Mouse (Mus musculus) heart, embryonic 16.5 days (tissue): ENCODE measurements around the gene Olfr312. TPM values are rescaled to one million over a fixed set of nuclear protein-coding genes. Genes with fewer than 3 reads are reported as not detected.
A peak's percentile ranks its signal among the peaks of the same experiment; 100 is the strongest.
"Not testable (repeated sequence)": the region's sequence is repeated elsewhere in the genome, so short reads cannot be mapped to it uniquely, and the experiment has no call there.

Experiments
- ATAC-seq: fragments of 200-750 bp; cut with Nextera tagmentation; replicated peaks from 2 replicates; pipeline ENCODE4 v1.8.0; 2017; ENCODE audit warnings: moderate number of reproducible peaks; ENCODE audit not compliant: insufficient read depth, low FRiP score; ENCODE audit errors: extremely low read depth
- H3K27ac ChIP-seq: fragments of 300-500 bp; sonication (generic); 2 replicates; pipeline ENCODE4 v1.5.1; 2014; ENCODE audit warnings: mild to moderate bottlenecking, low read length, control low read depth, moderate library complexity
- H3K27me3 ChIP-seq: fragments of 300-500 bp; sonication (generic); 2 replicates; pipeline ENCODE4 v1.6.1; 2014; ENCODE audit warnings: low read length, mixed read lengths; ENCODE audit not compliant: control insufficient read depth, insufficient read depth
- H3K36me3 ChIP-seq: fragments of 300-500 bp; sonication (generic); 2 replicates; pipeline ENCODE4 v1.6.1; 2014; ENCODE audit not compliant: control insufficient read depth, insufficient read depth
- H3K4me1 ChIP-seq: fragments of 300-500 bp; sonication (generic); 2 replicates; pipeline ENCODE4 v1.6.1; 2014; ENCODE audit warnings: low read length, mixed read lengths; ENCODE audit not compliant: control insufficient read depth, insufficient read depth
- H3K4me2 ChIP-seq: fragments of 300-500 bp; sonication (generic); 2 replicates; pipeline ENCODE4 v1.6.1; 2014; ENCODE audit warnings: low read depth, mild to moderate bottlenecking, control low read depth, low read length
- H3K4me3 ChIP-seq: fragments of 300-500 bp; sonication (generic); 2 replicates; pipeline ENCODE4 v1.5.1; 2014; ENCODE audit warnings: mild to moderate bottlenecking, control low read depth, low read length
- H3K9ac ChIP-seq: fragments of 300-500 bp; sonication (generic); 2 replicates; pipeline ENCODE4 v1.6.1; 2014; ENCODE audit warnings: low read length, control low read depth
- H3K9me3 ChIP-seq: fragments of 300-500 bp; sonication (generic); replicated peaks from 2 replicates; pipeline ENCODE4 v1.6.1; 2016; ENCODE audit warnings: low read length; ENCODE audit not compliant: control insufficient read depth
- WGBS: fragments of 180-500 bp; shearing (Covaris S2); extraction: QIAGEN DNeasy Blood & Tissue Kit; methylation state at CpG from one replicate; pipeline ENCODE4 v1.1.7; 2014; 5-methylcytosine and 5-hydroxymethylcytosine counted together
- polyA plus RNA-seq: library from polyadenylated mRNA; unstranded; fragments of >200 nt; fragmentation: Nextera tagmentation; extraction: Ambion mirVana; gene quantifications from 2 replicates; pipeline ENCODE4 v1.2.1, GENCODE M21; 2015

Gene Olfr312
- polyA plus RNA-seq, 1 experiment from 2014 or later = 0.25 TPM

DNA sequence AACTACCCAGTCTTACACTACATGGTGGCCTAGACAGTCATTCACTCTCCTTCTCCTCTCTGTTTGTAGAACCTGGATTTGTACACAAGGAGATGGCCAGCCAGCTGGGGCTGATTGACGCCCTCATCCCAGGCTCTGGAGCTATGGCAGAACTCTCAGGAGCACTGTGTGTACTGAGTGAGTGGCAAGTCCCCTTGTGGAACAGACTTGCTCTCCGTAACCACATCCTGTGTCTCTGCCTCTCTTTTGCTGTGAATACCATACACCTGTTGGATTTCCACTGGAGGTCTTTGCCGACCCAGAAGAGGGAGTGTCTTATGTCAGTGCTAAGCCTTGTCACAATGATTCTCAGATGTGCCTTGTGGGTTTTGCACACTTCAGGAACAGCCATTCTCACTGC lies 3.5 kb downstream of the Olfr312 start:
- not testable (repeated sequence) for H3K9ac ChIP-seq, H3K27ac ChIP-seq, H3K36me3 ChIP-seq, ATAC-seq, H3K4me3 ChIP-seq, H3K4me2 ChIP-seq, H3K4me1 ChIP-seq, H3K27me3 ChIP-seq, H3K9me3 ChIP-seq
- WGBS = 58% methylated on average over 3 of the region's 3 CpGs

DNA sequence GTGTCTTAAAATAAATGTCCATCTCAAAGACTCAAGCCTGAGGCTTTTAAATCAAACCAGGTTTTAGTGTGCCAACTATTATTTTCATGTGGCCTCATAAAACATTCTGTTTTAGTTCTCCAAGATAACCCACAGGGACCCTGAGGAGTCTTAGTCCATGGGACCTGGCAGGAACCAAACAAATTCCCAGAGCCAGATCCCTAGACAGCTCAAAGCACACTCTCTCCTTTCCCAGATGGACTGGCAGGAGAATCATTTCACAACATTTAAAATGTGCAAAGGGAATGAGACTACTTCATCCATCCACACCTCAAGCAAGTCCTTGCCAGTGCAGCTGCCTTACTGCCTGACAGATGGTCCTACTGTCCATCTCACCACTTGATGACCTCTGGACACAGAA lies 9.9 kb downstream of the Olfr312 start, which contains the start of gene Olfr311:
Gene Olfr311, plus strand, starts transcription at position 301 of the 400 bp plus-strand sequence.
- H3K4me1 ChIP-seq, ATAC-seq: not testable (repeated sequence)

GRCm38 (mm10) chr11:58846919-58847461 lies 18.0 kb downstream of the Olfr312 start, which contains the start of gene Gm12258:
TSS of gene Gm12258 (plus strand) at chr11:58847158.
- WGBS = under 1% methylated on average over 24 of the region's 24 CpGs
- H3K9ac ChIP-seq = peak within 1 kb of the TSS; percentile 86
- peaks cover 5% of the 10 kb centered on the region for H3K4me1 ChIP-seq
- peak within 1 kb of the TSS; percentile 81 for H3K4me2 ChIP-seq
- peaks cover 16% of the 10 kb centered on the region for H3K36me3 ChIP-seq
- peaks cover 6% of the 10 kb centered on the region for H3K9me3 ChIP-seq
- H3K4me3 ChIP-seq = peak within 1 kb of the TSS; percentile 77
- peak; percentile 100 for ATAC-seq
- H3K27ac ChIP-seq = peak within 1 kb of the TSS; percentile 52
- H3K27me3 ChIP-seq = no peaks in the 10 kb centered on the region

More for the DNA sequence above, 9.9 kb downstream of the Olfr312 start, which contains the start of gene Olfr311:
- H3K4me2 ChIP-seq, H3K9ac ChIP-seq, H3K9me3 ChIP-seq, H3K27me3 ChIP-seq, H3K36me3 ChIP-seq, H3K27ac ChIP-seq, H3K4me3 ChIP-seq: not testable (repeated sequence)

- WGBS = 40% methylated on average over 9 of the region's 9 CpGs
- H3K27me3 ChIP-seq = no peaks in the 10 kb centered on the region
- peak overlapping the region; percentile 86 for H3K9ac ChIP-seq
- H3K36me3 ChIP-seq = peaks cover 19% of the 10 kb centered on the region
- H3K4me1 ChIP-seq = peaks cover 5% of the 10 kb centered on the region
- H3K4me2 ChIP-seq = peak overlapping the region; percentile 81
- no peak for ATAC-seq
- peaks cover 6% of the 10 kb centered on the region for H3K9me3 ChIP-seq
- peak overlapping the region; percentile 52; the same call in 1 of the 2 replicates for H3K27ac ChIP-seq
- peak overlapping the region; percentile 77 for H3K4me3 ChIP-seq
Observed at GRCm38 (mm10) chr11:58847636-58848035, 18.6 kb downstream of the Olfr312 start.

DNA sequence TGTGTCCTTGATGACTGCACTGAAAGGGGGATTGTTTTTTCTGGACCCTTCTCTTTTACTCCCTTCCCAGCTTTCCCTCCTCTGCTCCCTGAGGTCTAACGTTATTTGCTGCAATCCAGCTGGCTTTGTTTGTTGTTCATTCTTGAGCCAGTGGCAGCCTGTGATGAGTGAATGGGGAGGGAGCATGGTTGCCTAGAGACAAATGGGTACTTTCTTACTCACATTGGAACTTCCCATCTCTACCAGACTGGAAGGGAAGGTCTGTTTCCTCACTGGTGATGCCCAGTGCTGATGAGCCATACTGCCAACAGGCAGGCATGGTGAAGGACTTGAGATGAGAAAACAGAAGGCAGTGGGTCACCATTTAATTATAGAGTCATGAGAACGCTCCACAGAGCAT lies 20.7 kb downstream of the Olfr312 start:
- Histone ChIP-seq H3K4me2 (no peak overlapping the region), H3K9ac (no peak overlapping the region), H3K36me3 (peaks cover 22% of the 10 kb centered on the region), H3K4me3 (no peak overlapping the region), H3K4me1 (peaks cover 5% of the 10 kb centered on the region), H3K9me3 (peaks cover 6% of the 10 kb centered on the region), H3K27me3 (no peaks in the 10 kb centered on the region), H3K27ac (no peak overlapping the region)
- WGBS = 60% methylated on average over 2 of the region's 2 CpGs
- no peak for ATAC-seq

DNA sequence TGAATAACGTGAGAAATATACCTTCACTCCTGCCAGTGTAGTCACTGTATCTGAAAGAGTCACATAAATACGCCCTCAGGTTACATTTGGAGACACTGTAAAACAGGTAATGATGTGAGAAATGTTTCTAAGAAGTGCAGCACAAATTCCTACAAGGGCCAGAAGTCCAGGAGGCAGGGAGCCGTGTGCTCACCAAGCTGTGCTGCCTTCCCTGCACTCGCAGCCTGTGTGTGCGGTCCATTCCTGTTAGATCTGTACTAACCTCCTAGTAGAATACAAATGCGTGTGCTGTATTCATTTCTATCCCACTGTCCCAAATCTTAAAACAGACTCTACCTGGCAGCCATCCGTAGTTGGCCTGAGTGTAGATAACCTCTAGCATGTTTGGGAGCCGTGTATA lies 31.7 kb downstream of the Olfr312 start:
- 93% methylated on average over 8 of the region's 8 CpGs for WGBS
- Histone ChIP-seq H3K4me2 (no peak overlapping the region), H3K4me3 (no peak overlapping the region), H3K36me3 (peaks cover 46% of the 10 kb centered on the region), H3K4me1 (no peaks in the 10 kb centered on the region), H3K9me3 (peaks cover 34% of the 10 kb centered on the region), H3K9ac (no peak overlapping the region), H3K27ac (no peak overlapping the region), H3K27me3 (no peaks in the 10 kb centered on the region)
- no peak for ATAC-seq

- Histone ChIP-seq H3K9me3 (no peaks in the 10 kb centered on the region), H3K4me2 (peak within 1 kb of the TSS; percentile 90), H3K36me3 (0 out of 2 replicates have a peak, but pooled peaks cover 2% of the 10 kb centered on the region), H3K9ac (peak within 1 kb of the TSS; percentile 86), H3K4me3 (peak within 1 kb of the TSS; percentile 73), H3K4me1 (peaks cover 9% of the 10 kb centered on the region), H3K27me3 (no peaks in the 10 kb centered on the region), H3K27ac (peak within 1 kb of the TSS; percentile 71)
- WGBS = 6% methylated on average over 37 of the region's 37 CpGs
- peak; percentile 82 for ATAC-seq
Observed at GRCm38 (mm10) chr11:58867039-58867953, 38.3 kb downstream of the Olfr312 start, which contains the start of gene 2810021J22Rik. TSS of gene 2810021J22Rik (plus strand) at chr11:58867216.

GRCm38 (mm10) chr11:58867954-58868330 lies 38.9 kb downstream of the Olfr312 start:
- no peak for ATAC-seq
- H3K4me3 ChIP-seq = peak overlapping the region; percentile 73
- peak overlapping the region; percentile 86 for H3K9ac ChIP-seq
- no peak overlapping the region; the same call in 1 of the 2 replicates for H3K27ac ChIP-seq
- H3K27me3 ChIP-seq = no peaks in the 10 kb centered on the region
- H3K4me1 ChIP-seq = peaks cover 9% of the 10 kb centered on the region
- no peaks in the 10 kb centered on the region for H3K9me3 ChIP-seq
- peak overlapping the region; percentile 90 for H3K4me2 ChIP-seq
- 0 out of 2 replicates have a peak, but pooled peaks cover 2% of the 10 kb centered on the region for H3K36me3 ChIP-seq
- 81% methylated on average over 6 of the region's 6 CpGs for WGBS

- 0 out of 2 replicates have a peak, but pooled peaks cover 5% of the 10 kb centered on the region for H3K36me3 ChIP-seq
- 79% methylated on average over 4 of the region's 4 CpGs for WGBS
- H3K27me3 ChIP-seq = no peaks in the 10 kb centered on the region
- H3K27ac ChIP-seq = no peak overlapping the region
- H3K9me3 ChIP-seq = no peaks in the 10 kb centered on the region
- no peak for ATAC-seq
- H3K4me1 ChIP-seq = peaks cover 9% of the 10 kb centered on the region
- no peak overlapping the region for H3K4me3 ChIP-seq
- H3K9ac ChIP-seq = no peak overlapping the region
- no peak overlapping the region for H3K4me2 ChIP-seq
Observed at GRCm38 (mm10) chr11:58870961-58871360, 41.9 kb downstream of the Olfr312 start.
